Mouse (Mus musculus): ENCODE data around the gene 1700010I14Rik.
A peak's percentile ranks its signal among the peaks of the same experiment; 100 is the strongest.

The 1700010I14Rik gene

DNA sequence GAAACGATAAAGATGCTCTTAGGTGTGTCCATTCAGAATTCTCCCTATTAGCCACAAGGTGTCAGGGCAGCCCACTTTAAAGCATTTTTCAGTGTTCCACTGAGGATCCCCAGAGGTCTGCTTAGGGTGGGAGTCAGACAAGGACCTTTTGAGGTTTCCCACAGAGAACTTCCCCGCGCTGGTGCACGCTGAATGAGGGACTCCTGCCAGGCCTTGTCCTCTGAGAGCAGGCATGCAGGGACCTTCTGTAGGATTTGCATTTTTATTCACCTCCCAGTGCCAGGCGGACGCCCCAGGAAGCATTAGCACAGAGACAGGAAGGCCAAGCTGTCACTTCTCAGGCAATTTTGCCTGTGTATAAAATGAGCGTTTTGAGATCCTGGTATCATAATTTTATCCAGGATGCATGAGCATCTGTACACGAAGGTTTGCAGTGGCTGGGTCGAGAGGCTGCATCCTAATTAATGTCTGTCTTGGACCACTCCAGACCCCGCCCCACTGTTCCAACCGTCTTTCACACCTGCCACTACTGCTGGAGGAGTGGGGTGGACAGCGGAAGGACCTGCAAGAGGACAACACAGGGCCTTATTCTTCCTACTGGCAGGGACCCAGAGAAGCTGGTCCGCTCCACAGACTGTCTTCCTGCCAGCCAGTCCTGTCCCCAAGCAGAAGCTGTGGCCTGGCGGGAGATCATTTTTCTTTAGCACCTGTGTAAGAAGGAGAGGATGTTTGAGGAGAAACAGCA lies 35.2 kb downstream of the 1700010I14Rik start:
- no peak for DNase-seq (ENCODE audit: low spot score in 2 of 2)

- DNase-seq (ENCODE audit: low spot score in 2 of 2), result no peak
Observed at GRCm38 (mm10) chr17:9030181-9030580, 42.0 kb downstream of the 1700010I14Rik start.

- DNase-seq (ENCODE audit: low spot score in 2 of 2), result peak; percentile 21 to 53
Observed at GRCm38 (mm10) chr17:9031241-9032141, 43.4 kb downstream of the 1700010I14Rik start.

DNA sequence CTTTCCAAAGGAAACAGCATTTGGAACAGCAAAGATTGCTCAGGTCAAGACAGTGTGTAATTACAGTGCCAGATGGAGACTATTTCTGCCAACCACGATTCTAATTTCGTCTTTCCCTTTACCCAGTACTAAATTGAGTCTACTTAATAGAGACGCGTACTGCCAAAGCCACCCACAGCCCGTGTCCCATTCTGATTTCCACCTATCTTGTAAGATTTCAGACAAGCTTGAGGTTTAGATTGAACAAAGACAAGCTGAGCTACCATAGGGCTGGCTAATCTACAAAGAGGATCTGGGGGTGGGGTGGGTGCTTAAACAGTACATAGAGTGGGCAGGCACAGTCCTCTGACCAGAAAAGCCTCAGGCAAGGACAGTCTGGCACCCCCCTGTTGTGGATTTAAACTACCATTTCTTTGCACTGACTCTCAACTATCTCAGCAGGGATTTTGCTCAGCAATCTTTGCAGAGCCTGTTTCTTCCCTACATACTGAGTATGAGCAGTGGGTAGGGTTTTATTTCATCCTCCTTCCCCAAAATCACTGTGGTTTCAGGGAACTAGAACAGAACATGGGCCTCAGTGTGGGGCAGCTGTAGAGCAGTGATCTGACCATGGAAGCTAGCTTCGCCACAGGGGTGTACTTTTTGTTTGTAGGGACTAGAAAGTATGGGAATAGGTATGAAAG lies 44.4 kb downstream of the 1700010I14Rik start:
- no peak for DNase-seq (ENCODE audit: low spot score in 2 of 2)

DNA sequence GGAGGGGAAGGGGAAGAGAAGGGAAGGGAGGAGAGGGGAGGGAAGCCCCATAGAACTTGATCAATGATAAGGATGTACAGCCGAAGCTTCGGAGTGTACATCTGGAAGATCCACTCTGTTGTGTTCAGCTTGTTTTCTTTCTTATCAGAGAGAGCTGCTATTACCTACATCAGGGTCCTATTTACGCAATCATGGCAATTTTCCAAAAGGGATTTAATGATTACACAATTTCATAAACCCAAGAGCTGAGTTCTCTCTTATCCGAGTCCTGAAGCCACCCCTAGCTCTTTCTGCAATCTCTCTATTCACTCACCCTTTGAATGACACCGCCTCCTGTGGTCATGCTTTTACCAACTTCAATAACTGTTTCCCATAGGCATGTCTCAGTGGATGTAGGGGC lies 45.4 kb downstream of the 1700010I14Rik start:
- no peak for DNase-seq (ENCODE audit: low spot score in 2 of 2)

DNA sequence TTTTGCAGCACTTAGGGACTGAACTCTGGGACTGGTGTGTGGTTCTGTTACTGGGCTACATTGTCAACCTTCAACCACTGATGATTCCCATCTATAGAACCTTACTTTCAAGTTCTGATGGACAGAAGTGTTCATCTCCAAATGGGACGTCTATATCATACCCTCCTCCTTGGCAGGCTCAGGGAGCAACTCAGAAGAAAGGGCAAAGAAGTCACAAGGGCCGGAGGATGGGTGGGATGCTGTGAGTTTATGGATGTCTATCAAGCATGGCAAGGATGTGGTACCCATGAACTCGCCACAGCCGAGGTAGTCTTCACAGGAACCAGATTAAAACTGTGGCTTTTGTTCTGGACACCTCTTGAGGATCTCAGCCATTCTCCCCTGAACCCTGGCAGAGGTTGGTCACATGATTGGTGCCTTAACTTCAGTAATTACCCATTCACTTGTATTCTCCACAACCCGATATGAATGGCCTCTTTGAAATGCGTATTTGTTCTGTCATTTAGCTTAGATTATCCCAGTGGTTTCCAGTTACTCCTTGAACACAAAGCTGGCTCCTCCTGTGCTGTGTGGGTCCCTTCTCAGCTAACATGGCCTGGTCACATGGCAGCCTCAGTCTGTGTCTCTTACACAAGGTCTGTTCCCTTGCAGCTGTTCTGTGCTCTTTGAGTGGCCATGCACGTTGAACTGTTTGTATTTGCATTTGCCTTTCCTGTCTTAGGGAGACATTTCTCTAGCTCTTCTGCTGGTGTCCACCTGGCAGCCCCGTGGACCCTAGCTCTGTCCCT lies 47.6 kb downstream of the 1700010I14Rik start:
- no peak for DNase-seq (ENCODE audit: low spot score in 2 of 2)

DNA sequence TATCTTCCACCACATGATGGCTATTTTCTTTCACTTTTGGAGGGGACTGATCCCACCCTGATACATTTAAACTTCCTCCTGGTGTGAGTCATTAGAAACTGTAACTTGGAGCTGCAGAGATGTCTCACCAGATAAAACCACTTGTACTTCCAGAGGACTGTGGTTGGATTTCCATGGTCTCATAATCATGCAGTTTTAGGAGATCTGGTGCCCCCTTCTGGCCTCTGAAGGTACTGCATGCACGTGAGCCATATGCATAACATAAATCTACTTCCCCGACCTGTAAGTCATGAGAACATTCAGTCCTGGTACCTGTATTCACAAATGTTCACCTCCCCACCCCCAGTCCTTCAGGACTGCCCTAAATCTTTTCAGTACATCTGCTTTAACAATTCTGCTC lies 54.6 kb downstream of the 1700010I14Rik start:
- peak in 1 of 2 experiments; percentile 7 for DNase-seq (ENCODE audit: low spot score in 2 of 2)

- no peak for DNase-seq (ENCODE audit: low spot score in 2 of 2)
Observed at GRCm38 (mm10) chr17:9052441-9052980, 64.4 kb downstream of the 1700010I14Rik start.

GRCm38 (mm10) chr17:9059360-9059932 lies 71.3 kb downstream of the 1700010I14Rik start:
- no peak for DNase-seq (ENCODE audit: low spot score in 2 of 2)

Data from spleen, postnatal 14 days (tissue).